Mouse (Mus musculus) bone marrow, adult 2 months (tissue): ENCODE results near the gene Tomm22.

ENCODE experiments used
- CTCF ChIP-seq: fragments of 200-500 bp; IDR thresholded peaks from 2 replicates; pipeline ENCODE4 v1.5.1; 2011; ENCODE audit warnings: low read length, control low read depth; ENCODE audit not compliant: control insufficient read depth, insufficient read depth
- POLR2A ChIP-seq: fragments of 200-500 bp; IDR thresholded peaks from 2 replicates; pipeline ENCODE4 v1.6.1; 2011; ENCODE audit warnings: low read depth, mild to moderate bottlenecking, control low read depth, low read length, borderline replicate concordance; ENCODE audit not compliant: control insufficient read depth

- no peak for TF ChIP-seq CTCF
- TF ChIP-seq POLR2A, result no peak
These were observed 22.5 kb upstream of the Tomm22 start for GRCm38 (mm10) chr15:79648130-79648529.
